Mouse (Mus musculus): ENCODE data around the gene Rbl2. TPM values are rescaled to one million over a fixed set of nuclear protein-coding genes. Genes with fewer than 3 reads are reported as not detected.

Gene Rbl2
- polyA plus RNA-seq, 1 experiment from 2014 or later, result 14.8 TPM

GRCm38 (mm10) chr8:91070275-91070859 is 510 bp downstream of the Rbl2 start:
- ATAC-seq (replicated peaks; ENCODE audit: low FRiP score, low read depth) (peak; percentile 75), DNase-seq (ENCODE audit: low spot score) (peak; percentile 92)
- Histone ChIP-seq H3K4me3 (replicated peaks; ENCODE audit: low read depth, low read length) (peak overlapping the region; percentile 79), H3K4me1 (replicated peaks; ENCODE audit: insufficient read depth, low read length) (peaks cover 15% of the 10 kb centered on the region; the same call in 1 of the 2 replicates), H3K9me3 (replicated peaks; ENCODE audit: low read length) (no peaks in the 10 kb centered on the region), H3K36me3 (ENCODE audit: insufficient read depth, low read length) (no peaks in the 10 kb centered on the region), H3K27ac (peak overlapping the region; percentile 90), H3K4me2 (ENCODE audit: low read length) (peak overlapping the region; percentile 71), H3K27me3 (ENCODE audit: insufficient read depth, low read length) (no peaks in the 10 kb centered on the region), H3K9ac (ENCODE audit: low read depth, low read length) (peak overlapping the region; percentile 79)
- under 1% methylated on average over 34 of the region's 34 CpGs for WGBS
- no peak for TF ChIP-seq CTCF (IDR thresholded peaks at IDR 0.05; ENCODE audit: low read depth)

GRCm38 (mm10) chr8:91077077-91077867 is 7.4 kb downstream of the Rbl2 start:
- Histone ChIP-seq H3K36me3 (ENCODE audit: insufficient read depth, low read length) (peaks cover 14% of the 10 kb centered on the region; the same call in 1 of the 2 replicates), H3K4me2 (ENCODE audit: low read length) (no peak overlapping the region), H3K9ac (ENCODE audit: low read depth, low read length) (no peak overlapping the region), H3K4me3 (replicated peaks; ENCODE audit: low read depth, low read length) (no peak overlapping the region), H3K27ac (no peak overlapping the region), H3K4me1 (replicated peaks; ENCODE audit: insufficient read depth, low read length) (no peaks in the 10 kb centered on the region), H3K9me3 (replicated peaks; ENCODE audit: low read length) (no peaks in the 10 kb centered on the region), H3K27me3 (ENCODE audit: insufficient read depth, low read length) (no peaks in the 10 kb centered on the region)
- no peak for TF ChIP-seq CTCF (IDR thresholded peaks at IDR 0.05; ENCODE audit: low read depth)
- DNase-seq (ENCODE audit: low spot score), result no peak
- ATAC-seq (replicated peaks; ENCODE audit: low FRiP score, low read depth), result no peak
- WGBS, result 94% methylated on average over 12 of the region's 12 CpGs

GRCm38 (mm10) chr8:91079678-91080077 is 9.8 kb downstream of the Rbl2 start:
- Histone ChIP-seq H3K9me3 (replicated peaks; ENCODE audit: low read length) (no peaks in the 10 kb centered on the region), H3K4me2 (ENCODE audit: low read length) (no peak overlapping the region), H3K4me1 (replicated peaks; ENCODE audit: insufficient read depth, low read length) (no peaks in the 10 kb centered on the region), H3K27ac (no peak overlapping the region), H3K36me3 (ENCODE audit: insufficient read depth, low read length) (peaks cover 18% of the 10 kb centered on the region), H3K9ac (ENCODE audit: low read depth, low read length) (no peak overlapping the region), H3K4me3 (replicated peaks; ENCODE audit: low read depth, low read length) (no peak overlapping the region), H3K27me3 (ENCODE audit: insufficient read depth, low read length) (no peaks in the 10 kb centered on the region)
- DNase-seq (ENCODE audit: low spot score) (no peak), ATAC-seq (replicated peaks; ENCODE audit: low FRiP score, low read depth) (no peak)
- WGBS, result 92% methylated on average over 2 of the region's 2 CpGs
- 0 out of 2 replicates have a peak, but pooled peaks have one; percentile 19 for TF ChIP-seq CTCF (IDR thresholded peaks at IDR 0.05; ENCODE audit: low read depth)

- H3K4me1 ChIP-seq (replicated peaks; ENCODE audit: insufficient read depth, low read length), result no peaks in the 10 kb centered on the region
- DNase-seq (ENCODE audit: low spot score), result peak; percentile 35
- H3K27me3 ChIP-seq (ENCODE audit: insufficient read depth, low read length), result no peaks in the 10 kb centered on the region
- H3K9ac ChIP-seq (ENCODE audit: low read depth, low read length), result no peak overlapping the region
- H3K9me3 ChIP-seq (replicated peaks; ENCODE audit: low read length), result no peaks in the 10 kb centered on the region
- H3K4me2 ChIP-seq (ENCODE audit: low read length), result no peak overlapping the region
- no peak overlapping the region for H3K4me3 ChIP-seq (replicated peaks; ENCODE audit: low read depth, low read length)
- TF ChIP-seq CTCF (IDR thresholded peaks at IDR 0.05; ENCODE audit: low read depth), result no peak
- H3K27ac ChIP-seq, result no peak overlapping the region
- 63% methylated on average over 7 of the region's 7 CpGs for WGBS
- H3K36me3 ChIP-seq (ENCODE audit: insufficient read depth, low read length), result peaks cover 32% of the 10 kb centered on the region
- ATAC-seq (replicated peaks; ENCODE audit: low FRiP score, low read depth), result no peak
These were observed 12.1 kb downstream of the Rbl2 start for GRCm38 (mm10) chr8:91081911-91082310.

- no peak overlapping the region for H3K4me2 ChIP-seq (ENCODE audit: low read length)
- DNase-seq (ENCODE audit: low spot score) (no peak), ATAC-seq (replicated peaks; ENCODE audit: low FRiP score, low read depth) (no peak)
- no peaks in the 10 kb centered on the region for H3K27me3 ChIP-seq (ENCODE audit: insufficient read depth, low read length)
- H3K4me1 ChIP-seq (replicated peaks; ENCODE audit: insufficient read depth, low read length), result no peaks in the 10 kb centered on the region
- TF ChIP-seq CTCF (IDR thresholded peaks at IDR 0.05; ENCODE audit: low read depth), result no peak
- H3K9ac ChIP-seq (ENCODE audit: low read depth, low read length), result no peak overlapping the region
- peaks cover 31% of the 10 kb centered on the region for H3K36me3 ChIP-seq (ENCODE audit: insufficient read depth, low read length)
- no peak overlapping the region for H3K4me3 ChIP-seq (replicated peaks; ENCODE audit: low read depth, low read length)
- no peaks in the 10 kb centered on the region for H3K9me3 ChIP-seq (replicated peaks; ENCODE audit: low read length)
- 89% methylated on average over 12 of the region's 12 CpGs for WGBS
- no peak overlapping the region for H3K27ac ChIP-seq
These were observed 12.6 kb downstream of the Rbl2 start for GRCm38 (mm10) chr8:91082428-91082827.

GRCm38 (mm10) chr8:91088452-91088851 is 18.6 kb downstream of the Rbl2 start:
- Histone ChIP-seq H3K36me3 (ENCODE audit: insufficient read depth, low read length) (peaks cover 35% of the 10 kb centered on the region), H3K9ac (ENCODE audit: low read depth, low read length) (no peak overlapping the region), H3K27me3 (ENCODE audit: insufficient read depth, low read length) (no peaks in the 10 kb centered on the region), H3K9me3 (replicated peaks; ENCODE audit: low read length) (no peaks in the 10 kb centered on the region), H3K4me3 (replicated peaks; ENCODE audit: low read depth, low read length) (no peak overlapping the region), H3K4me1 (replicated peaks; ENCODE audit: insufficient read depth, low read length) (no peaks in the 10 kb centered on the region), H3K4me2 (ENCODE audit: low read length) (no peak overlapping the region), H3K27ac (no peak overlapping the region)
- WGBS, result 94% methylated on average over 7 of the region's 7 CpGs
- no peak for ATAC-seq (replicated peaks; ENCODE audit: low FRiP score, low read depth)
- TF ChIP-seq CTCF (IDR thresholded peaks at IDR 0.05; ENCODE audit: low read depth), result no peak
- DNase-seq (ENCODE audit: low spot score), result no peak

Data from kidney, postnatal 0 days (tissue).